Mouse (Mus musculus) right cerebral cortex, adult 2 months (tissue): Measurements from ENCODE around the gene Gpc5.

Experiments used
- DNase-seq, 2 experiments: peaks; one replicate each; pipeline ENCODE4 v3.0.0; 2021 to 2022; ENCODE audit warnings: low spot score in 2 of 2

Gene Gpc5

DNA sequence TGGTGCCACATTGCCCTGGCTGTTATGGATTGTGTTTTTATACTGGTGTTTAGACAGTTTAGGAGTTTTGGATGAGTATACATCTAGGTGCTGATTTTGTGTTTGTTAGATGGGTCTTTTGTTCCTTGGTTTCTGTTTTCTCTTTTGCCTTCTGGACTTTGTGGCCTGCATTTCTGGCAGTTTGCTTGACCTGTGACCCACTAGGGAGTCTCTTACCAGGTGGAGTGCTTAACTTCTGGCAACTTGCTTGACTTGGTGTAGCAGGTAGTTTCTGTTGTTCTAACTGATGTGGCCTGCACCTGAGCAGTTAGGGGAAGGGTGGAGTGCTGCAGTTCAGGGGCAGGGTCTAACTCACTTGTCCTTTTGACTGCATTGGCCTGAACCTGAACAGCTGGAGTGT, 14.3 kb downstream of the Gpc5 start:
- no peak for DNase-seq

GRCm38 (mm10) chr14:115107467-115107866, 15.5 kb downstream of the Gpc5 start:
- DNase-seq: no peak

GRCm38 (mm10) chr14:115118626-115119025, 26.6 kb downstream of the Gpc5 start:
- no peak for DNase-seq

DNA sequence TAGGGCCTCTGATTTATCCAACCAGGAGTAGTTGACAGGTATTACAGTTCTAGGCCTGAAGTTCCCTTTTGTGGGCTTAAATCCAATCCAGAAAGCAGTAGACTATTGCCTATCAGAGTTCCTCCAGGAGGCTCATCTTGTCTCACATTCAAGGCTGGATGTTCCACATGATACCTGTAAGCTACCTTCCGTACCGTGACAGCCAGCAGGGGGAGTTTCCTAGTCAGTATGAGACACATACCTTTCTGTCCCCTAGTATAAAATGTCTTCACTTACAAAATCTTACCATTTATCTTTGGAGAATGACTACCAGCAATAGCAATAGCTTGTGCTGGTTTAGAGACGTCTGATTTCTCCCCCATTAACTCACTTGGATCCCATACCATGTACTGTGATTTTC, 56.8 kb downstream of the Gpc5 start:
- DNase-seq: no peak

- DNase-seq: no peak
Measured at GRCm38 (mm10) chr14:115156597-115156996, 64.6 kb downstream of the Gpc5 start.

GRCm38 (mm10) chr14:115177322-115177836, 85.4 kb downstream of the Gpc5 start:
- no peak for DNase-seq

DNA sequence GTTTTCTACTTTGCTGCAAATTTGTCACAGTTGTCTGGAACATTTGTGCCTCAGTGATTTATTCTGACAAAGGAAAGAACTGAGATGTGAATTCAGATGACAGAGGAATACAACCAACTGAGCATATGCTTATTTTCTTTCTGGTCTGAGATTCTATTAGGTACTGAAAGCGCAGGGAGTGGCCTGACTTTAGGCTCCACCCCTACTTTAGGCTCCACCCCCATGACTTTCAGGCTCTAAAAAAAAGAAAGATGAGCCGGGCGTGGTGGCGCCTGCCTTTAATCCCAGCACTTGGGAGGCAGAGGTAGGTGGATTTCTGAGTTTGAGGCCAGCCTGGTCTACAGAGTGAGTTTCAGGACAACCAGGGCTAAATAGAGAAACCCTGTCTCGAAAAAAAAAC, 87.9 kb downstream of the Gpc5 start:
- no peak for DNase-seq

DNA sequence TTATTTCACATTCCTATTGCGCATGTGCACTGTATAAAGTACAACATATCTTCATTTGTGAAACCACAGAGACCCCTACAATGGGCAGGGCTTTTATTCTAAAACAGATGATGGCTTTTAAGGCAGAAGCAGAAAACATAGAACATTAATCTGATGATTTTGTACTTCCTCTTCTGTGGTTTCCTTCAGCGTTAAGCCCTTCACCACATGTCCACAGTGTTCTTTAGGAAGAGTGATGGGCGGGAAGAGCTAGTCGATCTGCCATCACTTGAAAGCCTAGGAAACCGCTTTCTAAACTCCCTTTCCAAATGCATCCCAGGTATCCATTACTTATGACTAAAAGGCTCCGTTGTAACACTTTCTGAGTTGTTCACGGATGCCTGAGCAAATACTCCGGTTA, 96.2 kb downstream of the Gpc5 start:
- no peak for DNase-seq

DNA sequence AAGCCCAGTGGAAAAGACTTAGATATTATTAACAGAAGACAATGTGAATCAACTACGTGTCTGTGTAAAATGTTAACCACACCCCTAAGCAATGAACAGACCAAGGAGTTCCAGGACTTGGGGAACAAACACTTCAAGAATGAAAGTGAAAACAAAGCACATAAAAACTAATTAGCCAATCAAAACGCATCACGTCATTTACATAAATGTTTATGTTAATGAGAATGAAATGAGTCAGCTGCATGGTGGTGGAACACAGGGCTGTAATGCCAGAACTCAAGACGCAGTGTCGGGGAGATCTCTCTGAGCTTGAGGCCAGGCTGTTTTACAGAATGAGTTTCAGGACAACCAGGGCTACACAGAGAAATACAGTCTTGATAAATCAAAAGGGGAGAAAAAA, 136.1 kb downstream of the Gpc5 start:
- no peak for DNase-seq

GRCm38 (mm10) chr14:115236387-115236786, 144.4 kb downstream of the Gpc5 start:
- no peak for DNase-seq

GRCm38 (mm10) chr14:115240621-115241373, 148.8 kb downstream of the Gpc5 start:
- DNase-seq: no peak

- DNase-seq: no peak
Measured at GRCm38 (mm10) chr14:115250537-115250936, 158.5 kb downstream of the Gpc5 start.

- DNase-seq: no peak
Measured at GRCm38 (mm10) chr14:115251791-115252190, 159.8 kb downstream of the Gpc5 start.

- no peak for DNase-seq
Measured at GRCm38 (mm10) chr14:115253155-115253554, 161.1 kb downstream of the Gpc5 start.

GRCm38 (mm10) chr14:115253685-115254084, 161.7 kb downstream of the Gpc5 start:
- DNase-seq: no peak

GRCm38 (mm10) chr14:115269703-115270402, 177.8 kb downstream of the Gpc5 start:
- DNase-seq: no peak

DNA sequence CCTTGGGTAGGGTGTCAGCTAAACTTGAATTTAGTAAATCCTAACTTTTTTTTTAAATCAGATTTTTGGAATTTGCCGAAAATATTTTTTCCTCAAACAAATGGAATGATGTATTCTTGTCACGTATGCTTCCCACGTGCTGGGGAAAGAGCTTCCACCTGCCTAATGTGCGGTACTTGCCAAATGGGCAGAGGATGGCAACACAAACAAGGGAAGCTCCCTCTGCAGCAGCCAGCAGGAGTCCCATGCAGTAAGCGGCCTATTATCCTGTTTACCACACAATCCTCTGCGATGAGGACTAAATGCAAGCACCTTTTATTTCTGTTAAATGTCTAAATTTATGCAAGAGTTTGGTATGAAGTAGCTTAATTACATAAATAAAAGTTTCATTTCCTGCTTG, 178.4 kb downstream of the Gpc5 start:
- DNase-seq: no peak

DNA sequence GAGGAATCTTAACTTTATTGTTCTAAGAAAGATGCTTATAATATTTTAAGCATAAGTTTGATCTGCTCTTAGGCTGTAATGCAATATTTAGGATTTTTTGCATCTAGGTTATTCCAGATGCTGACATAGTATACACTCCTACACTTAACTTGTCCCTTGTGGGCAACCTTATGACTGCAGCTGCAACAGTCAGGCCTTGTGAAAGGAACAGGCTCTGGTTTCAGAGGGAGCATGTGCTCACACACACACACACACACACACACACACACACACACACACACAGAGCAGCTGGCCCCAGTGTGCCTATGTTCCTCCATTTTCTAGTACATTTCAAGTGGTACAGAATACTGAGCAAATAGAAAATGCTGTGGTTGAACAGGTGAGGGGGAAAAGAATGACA, 190.8 kb downstream of the Gpc5 start:
- no peak for DNase-seq

DNA sequence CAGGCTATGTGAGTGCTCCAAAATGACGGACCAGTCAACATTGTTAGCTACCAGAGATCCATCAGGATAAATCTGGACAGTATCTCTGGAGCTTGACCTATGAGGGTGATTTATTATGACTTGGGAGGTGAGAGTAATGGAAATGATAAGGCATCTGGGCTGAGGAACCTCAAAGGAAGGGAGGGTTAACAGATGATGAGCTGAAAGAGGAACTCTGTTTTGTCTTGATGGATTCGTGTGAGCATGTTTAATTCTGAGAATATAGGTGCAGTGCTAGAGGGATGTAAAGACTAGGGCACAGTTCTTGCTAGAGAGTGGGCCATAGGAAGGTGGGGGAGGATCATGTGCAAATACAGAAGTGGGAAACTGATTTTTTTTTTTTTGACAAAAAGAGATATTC, 232.2 kb downstream of the Gpc5 start:
- DNase-seq: no peak

DNA sequence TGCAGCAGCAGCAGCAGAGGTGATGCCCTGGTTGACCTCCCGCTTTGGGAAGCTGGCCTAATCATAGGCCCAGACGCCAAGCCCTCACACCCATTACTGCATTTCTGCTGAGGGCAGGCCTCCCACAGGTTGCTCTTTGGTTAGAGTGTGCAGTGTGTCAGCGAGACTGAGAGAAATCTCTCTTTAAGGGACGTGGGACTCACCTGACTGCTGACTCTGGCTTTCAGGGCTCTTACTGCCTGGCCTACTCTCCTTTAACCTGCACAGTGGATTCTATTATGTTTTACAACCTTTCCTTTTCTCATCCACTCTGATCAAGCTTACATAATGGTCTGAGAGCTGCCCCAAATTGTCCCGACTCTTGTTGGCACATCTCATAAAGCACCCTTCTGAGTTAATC, 234.4 kb downstream of the Gpc5 start:
- no peak for DNase-seq

- no peak for DNase-seq
Measured at GRCm38 (mm10) chr14:115339084-115339483, 247.1 kb downstream of the Gpc5 start.

DNA sequence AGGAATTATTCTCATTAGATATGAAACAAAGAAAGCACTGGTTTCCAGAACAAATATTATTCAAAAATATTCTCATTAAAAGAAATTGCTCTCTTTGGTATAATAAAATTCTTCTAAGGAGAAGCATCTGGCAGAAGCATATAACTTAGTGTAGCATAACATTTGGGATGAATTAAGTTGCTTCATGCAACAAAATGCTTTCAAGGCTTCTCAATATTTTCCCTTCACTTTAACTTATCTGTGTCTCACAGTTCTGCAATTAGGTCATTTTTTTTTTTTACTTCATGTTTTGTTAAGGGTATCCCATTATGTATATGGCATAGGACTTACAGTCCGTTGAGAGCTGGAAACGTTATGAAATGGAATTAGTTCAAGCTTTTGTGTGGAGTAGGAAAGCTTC, 250.6 kb downstream of the Gpc5 start:
- no peak for DNase-seq

DNA sequence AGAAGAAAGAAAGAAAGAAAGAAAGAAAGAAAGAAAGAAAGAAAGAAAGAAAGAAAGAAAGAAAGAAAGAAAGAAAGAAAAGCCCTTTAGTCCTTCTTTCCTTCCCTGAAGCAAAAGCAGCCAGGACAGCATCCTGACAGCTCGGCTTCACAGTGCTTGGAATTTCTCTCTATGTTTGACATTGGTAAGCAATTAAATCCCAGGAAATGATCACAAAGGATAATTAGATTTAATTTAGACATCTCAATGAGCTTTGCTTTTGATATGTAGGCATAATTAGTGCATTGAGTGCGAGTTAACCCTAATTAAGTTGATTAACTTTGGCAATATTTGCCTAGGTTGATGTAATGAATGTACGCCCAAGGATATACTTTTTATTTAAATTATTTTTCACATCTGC, 257.4 kb downstream of the Gpc5 start:
- no peak for DNase-seq
